Mouse (Mus musculus): ENCODE measurements around the gene Eno2. TPM values are rescaled to one million over a fixed set of nuclear protein-coding genes. Genes with fewer than 3 reads are reported as not detected.
"Not testable (repeated sequence)": the region's sequence is repeated elsewhere in the genome, so short reads cannot be mapped to it uniquely, and the experiment has no call there.

Gene Eno2
- polyA plus RNA-seq, 1 experiment from 2014 or later: 4.3 TPM

DNA sequence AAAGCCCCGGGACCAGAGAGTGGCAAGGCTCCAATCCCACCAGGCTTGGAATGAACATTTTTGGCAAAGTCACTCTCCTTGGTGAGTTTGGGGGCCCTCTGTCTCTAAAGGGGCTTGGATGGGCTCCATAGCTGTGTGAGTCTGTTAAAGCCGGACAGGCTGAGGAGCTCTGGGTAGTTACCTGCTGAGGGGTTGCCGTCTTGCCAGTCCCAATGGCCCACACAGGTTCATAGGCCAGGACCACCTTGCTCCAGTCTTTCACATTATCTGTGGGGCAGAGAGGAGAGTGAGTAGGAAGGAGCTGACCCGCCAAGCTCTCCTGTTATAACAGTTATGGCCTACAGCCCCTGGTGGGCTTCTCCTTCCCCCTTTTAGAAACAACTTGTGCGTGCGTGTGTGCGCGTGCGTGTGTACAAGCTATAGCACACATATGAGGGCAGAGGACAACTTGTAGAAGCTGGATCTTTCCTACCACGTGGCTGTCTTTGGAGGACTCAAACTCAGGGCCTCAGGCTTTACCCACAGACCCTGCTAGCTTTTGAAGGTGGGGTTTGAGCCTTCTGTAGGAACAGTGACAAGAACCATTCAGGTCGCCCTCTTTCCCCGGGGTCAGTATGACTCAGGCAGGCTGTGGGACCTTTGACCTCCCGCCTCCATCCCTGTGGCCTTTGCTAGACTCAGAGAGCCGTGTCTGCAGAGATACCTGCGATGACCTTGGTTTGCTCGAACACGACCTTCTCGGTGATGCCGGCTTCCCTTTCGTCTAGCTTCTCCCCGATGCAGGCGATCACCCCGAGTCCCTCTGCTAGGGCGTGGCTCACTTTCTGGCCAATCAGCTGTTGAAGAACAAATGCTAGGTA, 42.5 kb upstream of the Eno2 start:
- peak overlapping the region; percentile 24; the same call in 1 of the 2 replicates for H3K27ac ChIP-seq (replicated peaks)
- peak overlapping the region; percentile 66; the same call in 1 of the 2 replicates for H3K9ac ChIP-seq (ENCODE audit: low read length)
- 68% methylated on average over 24 of the region's 24 CpGs for WGBS
- TF ChIP-seq CTCF (IDR thresholded peaks at IDR 0.05; ENCODE audit: low read depth) (no peak), EP300 (optimal IDR thresholded peaks at IDR 0.05) (no peak)
- peak overlapping the region; percentile 64 for H3K4me2 ChIP-seq (replicated peaks; ENCODE audit: low read depth)
- no peak for DNase-seq (ENCODE audit: low spot score)
- H3K4me3 ChIP-seq (ENCODE audit: low read depth, low read length): peak overlapping the region; percentile 59
- H3K27me3 ChIP-seq (ENCODE audit: control insufficient read depth, insufficient read depth, low read length): no peaks in the 10 kb centered on the region
- H3K36me3 ChIP-seq (ENCODE audit: control insufficient read depth, insufficient read depth, low read length): peaks cover 19% of the 10 kb centered on the region
- no peaks in the 10 kb centered on the region for H3K9me3 ChIP-seq (ENCODE audit: control insufficient read depth, low read length)
- ATAC-seq (ENCODE audit: low FRiP score, low TSS enrichment): no peak
- H3K4me1 ChIP-seq (replicated peaks; ENCODE audit: control insufficient read depth, insufficient read depth): peaks cover 6% of the 10 kb centered on the region

DNA sequence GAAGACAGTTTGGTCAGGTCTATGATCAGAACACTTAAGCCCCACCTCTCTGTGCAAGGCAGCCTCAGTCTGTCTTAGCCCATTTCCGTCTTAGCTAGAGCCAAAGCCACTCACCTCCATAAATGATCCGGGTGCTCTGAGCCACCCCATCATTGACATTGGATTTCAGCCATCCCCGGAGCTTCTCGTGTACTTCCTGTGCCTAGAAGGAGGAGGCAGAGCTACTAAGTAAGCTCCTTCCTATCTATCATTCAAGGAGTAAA, 41.9 kb upstream of the Eno2 start:
- Histone ChIP-seq H3K4me2 (replicated peaks; ENCODE audit: low read depth) (no peak overlapping the region), H3K27ac (replicated peaks) (peak overlapping the region; percentile 24; the same call in 1 of the 2 replicates), H3K4me3 (ENCODE audit: low read depth, low read length) (no peak overlapping the region), H3K9me3 (ENCODE audit: control insufficient read depth, low read length) (no peaks in the 10 kb centered on the region), H3K9ac (ENCODE audit: low read length) (no peak overlapping the region), H3K27me3 (ENCODE audit: control insufficient read depth, insufficient read depth, low read length) (no peaks in the 10 kb centered on the region), H3K36me3 (ENCODE audit: control insufficient read depth, insufficient read depth, low read length) (peaks cover 16% of the 10 kb centered on the region), H3K4me1 (replicated peaks; ENCODE audit: control insufficient read depth, insufficient read depth) (peaks cover 6% of the 10 kb centered on the region)
- DNase-seq (ENCODE audit: low spot score) (no peak), ATAC-seq (ENCODE audit: low FRiP score, low TSS enrichment) (no peak)
- TF ChIP-seq EP300 (optimal IDR thresholded peaks at IDR 0.05): no peak
- no peak for TF ChIP-seq CTCF (IDR thresholded peaks at IDR 0.05; ENCODE audit: low read depth)
- WGBS: 65% methylated on average over 4 of the region's 4 CpGs

DNA sequence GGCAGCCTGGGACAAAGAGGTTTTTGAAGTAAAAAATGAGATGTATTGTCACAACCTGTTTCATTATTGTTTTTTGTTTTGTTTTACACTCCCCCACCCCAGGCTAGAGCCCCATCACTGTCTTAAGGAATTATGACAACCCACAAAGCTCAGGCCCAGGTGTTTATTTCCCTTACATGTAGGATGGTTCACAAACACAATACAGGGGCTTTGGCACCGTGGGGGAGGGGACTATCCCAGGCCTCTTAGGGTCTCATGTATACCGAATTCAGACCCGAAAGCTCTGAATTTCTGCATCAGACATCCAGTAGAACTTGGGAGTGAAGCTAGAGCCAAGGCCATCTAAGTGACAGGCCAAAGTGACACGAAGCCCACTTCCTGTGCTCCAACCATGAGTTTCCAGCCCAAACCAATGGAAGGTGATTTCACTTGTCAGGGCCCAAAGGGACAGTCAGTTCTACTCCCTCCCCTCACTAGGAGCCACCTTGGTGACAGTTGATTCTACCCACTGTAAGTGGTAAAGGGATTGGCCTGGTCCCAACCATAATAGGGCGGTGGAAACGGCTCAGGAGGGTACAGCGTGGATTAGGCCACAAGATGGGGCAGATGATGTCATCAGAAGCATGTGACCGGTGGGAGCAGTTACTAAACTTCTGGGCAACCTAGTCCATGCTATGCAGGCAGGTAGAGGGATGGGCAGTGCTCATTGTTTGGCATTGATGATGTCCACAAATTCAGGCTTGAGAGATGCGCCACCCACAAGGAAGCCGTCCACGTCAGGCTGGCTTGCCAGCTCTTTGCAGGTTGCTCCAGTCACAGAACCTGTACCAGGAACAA, 41.3 kb upstream of the Eno2 start:
- Histone ChIP-seq H3K27ac (replicated peaks) (peak overlapping the region; percentile 95; the same call in 1 of the 2 replicates), H3K36me3 (ENCODE audit: control insufficient read depth, insufficient read depth, low read length) (peaks cover 16% of the 10 kb centered on the region)
- ATAC-seq (ENCODE audit: low FRiP score, low TSS enrichment); H3K9me3 ChIP-seq (ENCODE audit: control insufficient read depth, low read length); H3K9ac ChIP-seq (ENCODE audit: low read length); H3K4me2 ChIP-seq (replicated peaks; ENCODE audit: low read depth); DNase-seq (ENCODE audit: low spot score); H3K27me3 ChIP-seq (ENCODE audit: control insufficient read depth, insufficient read depth, low read length); H3K4me3 ChIP-seq (ENCODE audit: low read depth, low read length); H3K4me1 ChIP-seq (replicated peaks; ENCODE audit: control insufficient read depth, insufficient read depth): not testable (repeated sequence)
- 86% methylated on average over 11 of the region's 11 CpGs for WGBS

DNA sequence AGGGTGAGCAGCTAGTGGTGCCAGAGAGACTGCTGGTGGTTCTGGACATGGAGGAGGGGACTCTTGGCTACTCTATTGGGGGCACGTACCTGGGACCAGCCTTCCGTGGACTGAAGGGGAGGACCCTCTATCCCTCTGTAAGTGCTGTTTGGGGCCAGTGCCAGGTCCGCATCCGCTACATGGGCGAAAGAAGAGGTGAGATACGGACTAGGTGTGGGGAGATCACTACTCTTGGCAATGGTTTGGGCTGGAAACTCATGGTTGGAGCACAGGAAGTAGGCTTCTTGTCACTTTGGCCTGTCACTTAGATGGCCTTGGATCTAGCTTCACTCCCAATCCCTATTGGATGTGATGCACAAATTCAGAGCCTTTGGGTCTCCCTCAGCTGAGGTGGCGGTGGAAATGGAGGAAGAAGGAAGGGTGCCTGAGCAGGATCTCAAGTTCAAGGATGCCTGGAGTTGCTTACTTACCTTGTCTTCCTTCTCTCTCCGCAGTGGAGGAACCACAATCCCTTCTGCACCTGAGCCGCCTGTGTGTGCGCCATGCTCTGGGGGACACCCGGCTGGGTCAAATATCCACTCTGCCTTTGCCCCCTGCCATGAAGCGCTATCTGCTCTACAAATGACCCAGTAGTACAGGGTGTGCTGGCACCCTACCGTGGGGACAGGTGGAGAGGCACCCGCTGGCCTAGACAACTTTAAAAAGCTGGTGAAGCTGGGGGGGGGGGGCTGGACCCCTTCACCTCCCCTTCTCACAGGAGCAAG, 40.5 kb upstream of the Eno2 start:
- WGBS: 42% methylated on average over 14 of the region's 14 CpGs
- Histone ChIP-seq H3K4me2 (replicated peaks; ENCODE audit: low read depth) (peak overlapping the region; percentile 96), H3K27me3 (ENCODE audit: control insufficient read depth, insufficient read depth, low read length) (no peaks in the 10 kb centered on the region), H3K9me3 (ENCODE audit: control insufficient read depth, low read length) (no peaks in the 10 kb centered on the region), H3K36me3 (ENCODE audit: control insufficient read depth, insufficient read depth, low read length) (peaks cover 12% of the 10 kb centered on the region), H3K27ac (replicated peaks) (peak overlapping the region; percentile 95), H3K4me3 (ENCODE audit: low read depth, low read length) (peak overlapping the region; percentile 65), H3K9ac (ENCODE audit: low read length) (peak overlapping the region; percentile 78), H3K4me1 (replicated peaks; ENCODE audit: control insufficient read depth, insufficient read depth) (peaks cover 6% of the 10 kb centered on the region)
- no peak for DNase-seq (ENCODE audit: low spot score)
- TF ChIP-seq EP300 (optimal IDR thresholded peaks at IDR 0.05): no peak
- no peak for TF ChIP-seq CTCF (IDR thresholded peaks at IDR 0.05; ENCODE audit: low read depth)
- ATAC-seq (ENCODE audit: low FRiP score, low TSS enrichment): no peak

DNA sequence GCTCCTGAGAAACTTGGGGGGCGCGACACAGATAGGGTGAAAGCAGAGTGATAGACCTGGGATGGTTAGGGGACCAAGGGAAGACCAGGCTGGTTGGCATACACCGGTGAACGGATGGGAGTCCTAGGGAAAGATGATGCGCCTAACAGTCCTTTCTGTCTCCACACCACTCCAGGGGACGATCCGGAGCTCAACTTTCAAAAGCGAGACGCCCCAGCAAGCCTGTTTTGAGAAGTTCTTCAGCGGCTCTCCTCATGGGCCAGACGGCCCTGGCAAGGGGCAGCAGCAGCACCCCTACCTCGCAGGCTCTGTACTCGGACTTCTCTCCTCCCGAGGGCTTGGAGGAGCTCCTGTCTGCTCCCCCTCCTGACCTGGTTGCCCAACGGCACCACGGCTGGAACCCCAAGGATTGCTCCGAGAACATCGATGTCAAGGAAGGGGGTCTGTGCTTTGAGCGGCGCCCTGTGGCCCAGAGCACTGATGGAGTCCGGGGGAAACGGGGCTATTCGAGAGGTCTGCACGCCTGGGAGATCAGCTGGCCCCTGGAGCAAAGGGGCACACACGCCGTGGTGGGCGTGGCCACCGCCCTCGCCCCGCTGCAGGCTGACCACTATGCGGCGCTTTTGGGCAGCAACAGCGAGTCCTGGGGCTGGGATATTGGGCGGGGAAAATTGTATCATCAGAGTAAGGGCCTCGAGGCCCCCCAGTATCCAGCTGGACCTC, 39.7 kb upstream of the Eno2 start:
- WGBS: 1% methylated on average over 35 of the region's 35 CpGs
- H3K4me1 ChIP-seq (replicated peaks; ENCODE audit: control insufficient read depth, insufficient read depth): peaks cover 3% of the 10 kb centered on the region
- H3K4me3 ChIP-seq (ENCODE audit: low read depth, low read length): peak overlapping the region; percentile 65
- H3K9me3 ChIP-seq (ENCODE audit: control insufficient read depth, low read length): no peaks in the 10 kb centered on the region
- TF ChIP-seq CTCF (IDR thresholded peaks at IDR 0.05; ENCODE audit: low read depth): peak; percentile 88
- no peak for TF ChIP-seq EP300 (optimal IDR thresholded peaks at IDR 0.05)
- ATAC-seq (ENCODE audit: low FRiP score, low TSS enrichment): 0 out of 2 replicates have a peak, but pooled peaks have one; percentile 2
- peak overlapping the region; percentile 78 for H3K9ac ChIP-seq (ENCODE audit: low read length)
- peak overlapping the region; percentile 95 for H3K27ac ChIP-seq (replicated peaks)
- H3K27me3 ChIP-seq (ENCODE audit: control insufficient read depth, insufficient read depth, low read length): no peaks in the 10 kb centered on the region
- peak; percentile 91 for DNase-seq (ENCODE audit: low spot score)
- H3K4me2 ChIP-seq (replicated peaks; ENCODE audit: low read depth): peak overlapping the region; percentile 96
- H3K36me3 ChIP-seq (ENCODE audit: control insufficient read depth, insufficient read depth, low read length): peaks cover 12% of the 10 kb centered on the region

Measured in stomach, postnatal 0 days (tissue).